Mouse (Mus musculus) heart, adult 11 months (tissue): ENCODE data around the gene Trpc4ap.
"Not testable (repeated sequence)": the region's sequence is repeated elsewhere in the genome, so short reads cannot be mapped to it uniquely, and the experiment has no call there.

ENCODE experiments used
- DNase-seq: peaks from one replicate; pipeline ENCODE4 v3.0.0; 2022

The Trpc4ap gene

GRCm38 (mm10) chr2:155691723-155692493 lies at the start of gene Trpc4ap:
TSS of gene Trpc4ap (minus strand) at chr2:155692384.
- DNase-seq: peak; percentile 99

DNA sequence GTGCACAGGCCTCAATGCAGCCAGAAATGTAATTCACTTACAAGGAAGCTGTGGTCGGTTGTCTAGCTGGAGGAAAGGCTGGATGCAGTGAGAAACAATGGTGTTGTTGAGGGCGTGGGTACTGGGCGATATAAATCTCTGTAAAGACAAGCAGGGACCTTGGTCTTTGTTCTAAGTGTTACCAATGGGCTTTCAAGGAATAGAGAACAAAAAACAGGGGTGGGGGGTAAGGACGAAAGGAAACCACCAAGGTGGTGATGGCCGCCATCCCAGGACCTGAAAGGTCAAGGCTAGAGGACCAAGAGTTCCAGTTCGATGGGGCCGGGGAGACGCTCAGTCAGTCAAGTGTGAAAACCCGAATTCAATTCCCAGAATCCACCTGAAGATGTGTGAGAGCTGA lies 45.6 kb upstream of the Trpc4ap start:
- DNase-seq: no peak

- no peak for DNase-seq
Observed at GRCm38 (mm10) chr2:155736936-155737335, 44.8 kb upstream of the Trpc4ap start.

DNA sequence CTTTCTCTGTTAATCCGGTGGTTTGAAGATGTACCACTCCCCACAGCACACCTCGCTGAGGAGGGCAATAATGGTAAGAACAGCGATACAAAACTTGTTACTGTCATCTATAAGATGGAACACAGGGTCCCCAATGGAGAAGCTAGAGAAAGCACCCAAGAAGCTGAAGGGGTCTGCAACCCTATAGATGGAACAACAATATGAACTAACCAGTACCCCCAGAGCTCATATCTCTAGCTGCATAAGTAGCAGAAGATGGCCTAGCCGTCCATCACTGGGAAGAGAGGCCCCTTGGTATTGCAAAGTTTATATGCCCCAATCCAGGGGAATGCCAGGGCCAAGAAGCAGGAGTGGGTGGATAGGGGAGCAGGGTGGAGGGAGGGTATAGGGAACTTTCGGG lies 43.6 kb upstream of the Trpc4ap start, which contains the start of gene Gm17581:
Gene Gm17581, minus strand, starts transcription at position 101 of the 400 bp plus-strand sequence.
- not testable (repeated sequence) for DNase-seq

DNA sequence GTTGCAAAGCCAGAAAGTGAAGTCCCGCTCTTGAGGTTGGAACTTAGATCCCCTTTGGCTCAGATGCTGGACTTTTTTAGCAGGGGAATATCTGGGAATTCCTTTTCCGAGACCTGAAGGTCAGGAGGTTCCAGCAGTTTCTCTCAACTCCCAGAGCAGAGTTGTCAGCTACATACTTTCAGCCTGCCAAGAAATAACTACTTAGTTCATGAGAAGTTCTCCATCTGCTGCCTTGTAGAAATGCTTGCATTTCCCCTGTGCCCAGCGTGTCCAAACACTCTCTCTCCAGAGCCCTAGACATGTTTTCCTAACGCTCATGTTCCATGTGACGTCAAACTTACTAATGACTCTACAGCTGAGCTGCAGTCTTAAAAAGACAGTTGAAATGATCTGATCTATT lies 42.9 kb upstream of the Trpc4ap start:
- DNase-seq: peak; percentile 93

DNA sequence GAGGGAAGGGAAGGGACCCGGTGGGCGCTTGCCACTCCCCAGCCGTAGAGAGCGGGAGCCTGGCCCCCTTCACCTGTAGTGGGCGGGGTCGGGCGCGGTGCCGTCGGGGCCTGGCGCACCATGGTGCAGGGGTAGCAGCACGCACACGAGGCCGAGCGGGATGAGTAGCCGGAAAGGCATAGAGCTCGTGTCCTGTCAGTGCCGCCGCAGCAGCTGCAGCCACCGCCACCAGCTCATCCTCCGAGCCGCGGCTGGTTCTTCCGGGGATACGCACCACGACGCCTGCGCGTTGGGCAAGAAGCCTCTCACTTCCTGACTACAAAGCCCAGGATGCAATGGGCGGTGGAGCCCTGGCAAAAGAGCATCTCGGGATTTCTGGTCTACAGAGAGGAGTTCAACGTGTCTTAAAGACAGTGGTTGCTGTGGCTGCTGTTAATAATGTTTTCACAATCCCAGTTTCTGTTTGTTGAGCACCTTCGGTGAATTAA lies 37.0 kb upstream of the Trpc4ap start, which contains the start of gene Edem2:
Gene Edem2, minus strand, starts transcription at position 318 of the 488 bp plus-strand sequence.
- peak; percentile 99 for DNase-seq

GRCm38 (mm10) chr2:155728742-155729141 lies 36.6 kb upstream of the Trpc4ap start:
- peak; percentile 95 for DNase-seq

GRCm38 (mm10) chr2:155727764-155728395 lies 35.7 kb upstream of the Trpc4ap start:
- DNase-seq: no peak

DNA sequence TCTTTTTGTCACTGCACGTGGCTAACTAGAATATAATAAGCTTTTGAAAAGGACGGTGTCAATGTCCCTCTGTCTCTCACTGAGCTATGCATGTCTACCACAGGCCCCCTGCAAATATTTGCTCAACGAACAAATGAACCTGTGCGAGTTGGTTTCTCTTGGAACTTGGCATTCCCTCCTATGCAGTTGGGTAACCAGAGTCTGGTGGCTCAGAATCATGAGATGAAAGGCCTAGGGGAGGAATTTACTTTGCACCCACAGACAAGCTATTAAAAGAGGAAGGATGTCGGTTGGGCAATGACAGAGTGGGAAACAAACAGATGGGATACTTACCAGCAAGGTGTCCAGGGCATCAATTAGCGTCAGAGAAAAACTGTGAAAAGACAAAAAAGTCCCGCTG lies 34.1 kb upstream of the Trpc4ap start:
- DNase-seq: no peak

DNA sequence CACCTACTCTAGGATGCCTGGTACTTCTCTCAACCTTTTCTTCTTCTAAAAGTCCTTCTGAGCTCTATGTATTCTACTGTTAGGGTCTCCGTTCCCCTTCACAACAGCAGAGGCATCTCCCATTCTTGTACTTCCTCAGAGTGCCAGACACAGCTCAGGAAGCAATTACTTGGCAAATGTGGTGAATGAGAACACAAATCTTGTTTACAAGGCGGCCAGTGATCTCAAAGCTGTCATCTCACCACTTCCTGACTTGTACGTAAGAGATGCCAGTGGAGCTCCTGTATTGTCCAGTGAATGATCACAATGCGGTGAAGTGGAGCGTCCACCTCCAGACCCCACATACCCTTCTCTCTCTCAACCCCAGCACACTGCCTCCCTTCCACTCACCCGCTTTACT lies 32.3 kb upstream of the Trpc4ap start:
- DNase-seq: no peak

GRCm38 (mm10) chr2:155724036-155724435 lies 31.9 kb upstream of the Trpc4ap start:
- DNase-seq: no peak

- no peak for DNase-seq
Observed at GRCm38 (mm10) chr2:155720585-155720984, 28.4 kb upstream of the Trpc4ap start.

DNA sequence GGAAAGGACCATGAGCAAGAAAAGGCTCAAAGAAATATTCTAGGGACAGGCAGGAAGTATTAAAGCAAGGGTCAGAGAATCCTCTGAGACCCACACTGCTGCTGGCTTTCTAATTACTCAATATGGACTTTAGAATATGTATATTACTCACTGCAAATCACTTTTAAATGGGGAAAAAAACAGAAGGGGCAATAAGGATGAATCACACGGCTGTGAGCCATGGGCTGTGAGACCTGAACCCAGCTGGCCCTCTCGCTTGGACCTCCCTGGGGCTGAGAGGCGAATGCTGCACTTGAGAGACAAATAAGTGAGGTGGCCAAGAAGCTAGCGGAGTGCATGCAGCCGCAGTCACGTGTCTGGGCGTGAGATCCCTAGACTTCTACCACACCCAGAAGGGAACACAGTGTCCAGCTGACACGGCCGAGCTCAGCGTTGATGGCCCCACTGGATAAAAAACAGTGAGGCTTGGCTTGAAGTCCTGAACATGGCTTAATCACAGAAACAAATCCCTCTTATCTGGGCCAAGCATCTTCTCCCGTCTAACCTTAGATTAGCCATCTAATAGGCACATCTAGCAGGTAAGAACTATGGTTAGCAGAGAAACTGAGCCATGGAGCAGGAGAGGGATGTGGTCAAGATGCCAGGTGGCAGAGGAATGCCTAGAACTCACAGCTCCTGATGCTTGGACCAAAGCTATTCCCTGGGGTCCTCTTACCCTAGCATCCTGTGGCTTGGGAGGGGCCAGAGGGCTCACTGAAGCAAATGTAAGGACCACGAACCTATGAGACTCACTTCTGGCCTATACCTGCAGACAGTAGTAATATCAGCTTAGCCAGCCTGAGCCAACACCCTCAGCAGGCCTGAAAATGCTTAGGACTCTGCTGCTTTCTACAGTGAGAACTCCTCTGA lies 25.2 kb upstream of the Trpc4ap start:
- DNase-seq: peak; percentile 98

DNA sequence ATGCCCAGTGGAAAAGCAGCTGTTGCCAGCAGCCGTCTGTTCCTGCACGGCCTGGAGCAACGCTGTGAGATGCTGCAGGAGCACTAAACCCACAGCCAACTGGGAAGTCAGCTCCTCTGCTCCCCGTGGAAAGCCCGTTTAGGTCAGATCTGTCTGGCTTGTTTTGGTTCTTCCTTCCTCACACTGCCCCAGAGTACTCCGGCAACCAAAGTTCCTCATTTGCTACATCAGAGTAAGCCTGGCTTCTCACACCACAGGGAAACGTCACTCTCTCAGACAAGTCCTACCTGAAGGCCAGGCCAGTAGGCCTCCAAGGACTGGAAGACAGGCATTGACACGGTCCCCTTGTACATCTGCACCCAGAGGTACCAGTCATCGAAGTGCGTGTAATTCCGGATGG lies 18.4 kb upstream of the Trpc4ap start:
- peak; percentile 87 for DNase-seq

GRCm38 (mm10) chr2:155707251-155707650 lies 15.1 kb upstream of the Trpc4ap start:
- peak; percentile 95 for DNase-seq

- no peak for DNase-seq
Observed at GRCm38 (mm10) chr2:155703630-155704029, 11.4 kb upstream of the Trpc4ap start.

DNA sequence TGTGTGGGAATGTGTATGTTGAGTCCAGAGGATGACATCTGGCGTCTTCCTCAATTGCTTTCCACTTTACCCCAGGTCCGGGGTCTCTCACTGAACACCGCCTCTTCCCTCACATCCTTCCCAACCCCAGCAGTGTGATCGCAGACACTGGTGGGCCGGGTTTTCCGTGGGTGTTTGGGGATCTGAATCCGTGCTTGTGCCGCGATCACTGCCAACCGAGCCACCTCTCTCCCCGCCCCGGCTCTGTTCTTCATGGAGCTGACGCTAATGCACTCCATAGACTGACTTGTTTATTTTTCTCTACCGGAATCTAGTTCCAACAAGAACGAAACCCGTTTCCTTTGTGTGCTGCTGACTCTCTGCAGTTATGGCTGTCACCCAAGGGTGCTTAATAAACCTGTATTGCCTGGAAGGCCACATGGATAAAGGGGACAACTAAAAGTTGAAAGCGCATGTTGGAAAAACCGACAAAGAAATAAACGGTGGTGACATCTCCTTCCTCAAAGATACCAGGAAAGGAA lies 9.3 kb upstream of the Trpc4ap start:
- DNase-seq: no peak

DNA sequence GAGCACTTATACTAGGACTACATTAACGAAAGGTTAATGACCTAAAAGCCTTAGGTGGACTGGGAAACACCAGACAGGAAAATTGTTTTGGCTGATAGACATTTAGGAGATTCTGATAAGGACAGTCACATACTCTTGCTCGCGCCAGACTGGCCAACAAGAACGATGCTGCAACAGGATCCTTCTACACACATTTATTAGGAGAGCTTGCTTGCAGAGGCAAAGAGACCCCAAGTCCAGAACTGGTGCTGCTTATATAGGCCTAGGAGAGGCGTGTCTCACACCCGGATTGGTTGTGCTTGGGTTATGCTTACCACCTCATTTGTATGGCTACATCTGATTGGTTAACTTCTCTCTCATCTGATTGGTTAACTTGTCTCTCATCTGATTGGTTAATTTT lies 6.3 kb upstream of the Trpc4ap start:
- DNase-seq: peak; percentile 68

GRCm38 (mm10) chr2:155696851-155697250 lies 4.7 kb upstream of the Trpc4ap start:
- DNase-seq: peak; percentile 64

DNA sequence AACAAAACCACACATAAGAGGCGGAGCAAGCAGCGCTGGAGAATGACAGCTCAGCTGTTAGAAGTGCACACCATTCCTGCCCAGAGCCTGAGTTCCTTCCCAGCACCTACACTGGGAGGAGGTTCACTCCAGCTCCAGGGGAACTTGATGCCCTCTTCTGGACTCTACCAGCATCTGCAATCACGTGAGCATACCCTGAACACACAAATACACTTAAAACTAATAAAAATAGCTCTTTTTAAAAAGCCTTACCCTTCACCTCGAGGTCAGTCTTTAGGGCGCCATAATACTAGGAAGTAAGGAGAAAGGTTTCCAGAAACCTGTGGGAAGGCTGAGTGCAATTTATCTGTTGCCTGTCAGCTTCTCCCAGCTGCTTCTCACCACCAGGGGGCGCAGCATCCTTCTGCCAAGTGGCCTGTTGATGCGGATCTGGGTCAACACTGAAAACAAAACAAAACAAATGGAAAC lies 3.9 kb upstream of the Trpc4ap start:
- peak; percentile 96 for DNase-seq

DNA sequence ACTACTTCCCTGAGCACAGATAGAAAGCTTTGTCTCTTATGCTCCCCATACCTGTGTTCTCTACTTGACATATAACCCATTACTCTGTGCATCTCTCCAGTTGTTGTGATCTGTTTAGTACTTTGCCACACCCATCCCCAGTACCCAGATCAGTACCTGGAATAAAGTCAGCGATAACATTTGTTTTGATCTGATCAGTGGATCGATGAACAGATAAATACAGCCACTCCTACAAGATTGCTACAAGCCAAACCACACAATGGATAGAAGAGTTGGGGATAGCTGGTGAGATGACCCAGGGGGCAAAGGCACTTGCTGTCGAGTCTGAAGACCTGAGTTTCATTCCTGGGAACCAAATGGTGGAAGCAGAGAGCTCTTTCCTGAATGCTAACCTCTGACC lies 3.1 kb upstream of the Trpc4ap start:
- DNase-seq: peak; percentile 75

- no peak for DNase-seq
Observed at GRCm38 (mm10) chr2:155694564-155694963, 2.4 kb upstream of the Trpc4ap start.

DNA sequence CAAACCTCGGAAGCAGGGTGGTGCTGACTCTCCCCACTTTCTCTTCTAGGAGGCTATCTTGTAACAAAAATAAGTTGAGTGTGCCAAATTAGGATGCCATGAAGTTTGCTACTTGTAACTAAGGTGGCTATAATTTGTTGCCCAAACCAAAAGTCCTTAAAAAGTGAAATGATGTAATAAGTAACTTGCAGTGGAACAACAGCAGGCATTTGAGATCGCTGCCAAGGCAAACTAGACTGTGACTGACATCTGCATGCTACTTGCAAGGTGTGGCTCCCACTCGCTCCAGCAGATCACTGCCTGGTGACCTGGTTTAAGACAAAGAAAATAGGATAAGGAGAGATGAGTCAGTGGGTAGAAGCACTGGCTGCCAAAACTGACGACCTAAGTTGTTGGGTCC lies 952 bp upstream of the Trpc4ap start:
- peak; percentile 86 for DNase-seq
